Mouse (Mus musculus): Measurements from ENCODE around the gene 2310034G01Rik. TPM values are rescaled to one million over a fixed set of nuclear protein-coding genes. Genes with fewer than 3 reads are reported as not detected.

Gene 2310034G01Rik
- total RNA-seq, 4 experiments from 2014 or later: 1.1 to 2.4 (median 1.5) TPM

Small RNA genes lying within 50 kb of the gene (microRNA-seq; reads per million reads assigned to microRNA genes)
- gene Mir146b: 0.18 to 0.50 reads per million in 2 experiments

Other genes starting within 250 kb of the 2310034G01Rik start
- gene Elovl3, start 218.4 kb downstream of the 2310034G01Rik start, total RNA-seq (2022): 10 to 100 TPM in 2 of 4 experiments, under 1 TPM in 2; 0.28 to 43.1 (median 15.1) TPM
- gene Pitx3, start 202.0 kb downstream of the 2310034G01Rik start, total RNA-seq (2022): under 1 TPM in 2 of 4 experiments, not detected in 2; 0.17 to 0.35 TPM
- gene Gbf1, start 197.8 kb downstream of the 2310034G01Rik start, total RNA-seq (2022): 100 to 1,000 TPM in 1 of 4 experiments, 10 to 100 TPM in 3; 81.0 to 101 (median 85.3) TPM
- gene Nfkb2, start 46.0 kb downstream of the 2310034G01Rik start, total RNA-seq (2022): 10 to 100 TPM; 35.6 to 40.1 (median 37.3) TPM
- 10 to 100 TPM in 3 of 4 experiments, 1 to 10 TPM in 1; 7.9 to 14.9 (median 13.1) TPM for gene Psd, start 23.1 kb downstream of the 2310034G01Rik start, total RNA-seq (2022)
- 10 to 100 TPM; 11.9 to 16.2 (median 13.2) TPM for gene Fbxl15, start 22.1 kb downstream of the 2310034G01Rik start, total RNA-seq (2022)
- gene Cuedc2, start 11.6 kb downstream of the 2310034G01Rik start, total RNA-seq (2022): 100 to 1,000 TPM in 2 of 4 experiments, 10 to 100 TPM in 2; 77.2 to 109 (median 89.6) TPM
- gene Mfsd13a, start 9.2 kb downstream of the 2310034G01Rik start, total RNA-seq (2022): 10 to 100 TPM; 11.7 to 21.1 (median 16.6) TPM
- gene Actr1a, start 45.4 kb upstream of the 2310034G01Rik start, total RNA-seq (2022): 100 to 1,000 TPM; 103 to 132 (median 122) TPM
- 10 to 100 TPM; 21.6 to 37.0 (median 26.7) TPM for gene Sufu, start 46.6 kb upstream of the 2310034G01Rik start, total RNA-seq (2022)
- 10 to 100 TPM; 46.6 to 69.0 (median 59.4) TPM for gene Trim8, start 151.4 kb upstream of the 2310034G01Rik start, total RNA-seq (2022)
- gene Arl3, start 222.9 kb upstream of the 2310034G01Rik start, total RNA-seq (2022): 10 to 100 TPM; 39.0 to 81.8 (median 61.0) TPM
- 10 to 100 TPM in 3 of 4 experiments, 1 to 10 TPM in 1; 7.0 to 16.4 (median 12.0) TPM for gene Sfxn2, start 223.1 kb upstream of the 2310034G01Rik start, total RNA-seq (2022)
- 100 to 1,000 TPM; 149 to 232 (median 189) TPM for gene Wbp1l, start 248.8 kb upstream of the 2310034G01Rik start, total RNA-seq (2022)